Mouse (Mus musculus): ENCODE data around the gene Coro1b. TPM values are rescaled to one million over a fixed set of nuclear protein-coding genes. Genes with fewer than 3 reads are reported as not detected.

Gene Coro1b
- polyA plus RNA-seq, 1 experiment from 2014 or later, result 133 TPM

DNA sequence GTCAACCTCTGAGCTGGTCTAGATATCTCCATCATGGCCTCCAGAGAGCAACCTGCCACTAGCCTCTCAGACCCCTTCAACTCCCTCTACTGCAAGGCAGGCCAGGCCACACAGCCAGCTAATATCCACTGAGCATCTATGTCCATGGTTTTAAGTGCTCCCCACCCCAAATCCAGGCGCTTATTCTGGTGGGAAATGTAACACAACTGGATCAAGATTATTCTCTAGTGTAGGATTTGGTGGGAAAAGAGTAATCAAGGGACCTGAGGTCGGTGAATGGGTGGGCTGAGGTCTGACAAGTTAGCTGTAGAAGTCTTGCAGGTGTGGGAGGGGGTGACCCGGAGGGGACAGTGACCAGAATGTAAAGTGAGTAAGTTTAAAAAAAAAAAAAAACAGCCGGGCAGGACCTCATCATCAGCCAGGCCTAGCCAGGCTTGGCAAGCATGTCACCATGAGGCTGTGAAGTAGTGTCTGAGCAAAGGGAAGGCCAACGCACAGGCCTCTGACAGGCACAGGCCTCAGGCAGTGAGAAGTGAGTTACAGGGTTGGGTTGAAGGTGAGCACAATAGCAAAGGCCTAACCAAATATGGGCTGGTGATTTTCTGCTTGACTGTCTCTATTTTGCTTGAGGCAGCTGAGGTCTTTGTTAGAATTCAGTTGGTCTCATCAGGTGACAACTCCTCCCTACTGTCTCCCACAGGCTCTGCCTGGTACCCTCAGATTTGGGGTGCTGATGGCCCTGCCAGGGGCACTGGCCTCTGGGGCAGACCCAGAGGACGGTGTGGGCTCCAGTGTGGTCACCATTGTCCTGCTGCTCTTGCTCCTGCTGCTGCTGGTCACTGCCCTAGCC, 7.0 kb downstream of the Coro1b start:
- no peaks in the 10 kb centered on the region for H3K27me3 ChIP-seq (ENCODE audit: low read depth, poor library complexity, severe bottlenecking)
- H3K9me3 ChIP-seq (replicated peaks), result no peaks in the 10 kb centered on the region
- WGBS, result 80% methylated on average over 6 of the region's 6 CpGs
- DNase-seq (ENCODE audit: low spot score), result no peak
- H3K36me3 ChIP-seq, result peaks cover 85% of the 10 kb centered on the region
- H3K4me3 ChIP-seq, result no peak overlapping the region
- H3K27ac ChIP-seq (replicated peaks), result peak overlapping the region; percentile 3; the same call in 1 of the 2 replicates
- peaks cover 14% of the 10 kb centered on the region for H3K4me1 ChIP-seq

DNA sequence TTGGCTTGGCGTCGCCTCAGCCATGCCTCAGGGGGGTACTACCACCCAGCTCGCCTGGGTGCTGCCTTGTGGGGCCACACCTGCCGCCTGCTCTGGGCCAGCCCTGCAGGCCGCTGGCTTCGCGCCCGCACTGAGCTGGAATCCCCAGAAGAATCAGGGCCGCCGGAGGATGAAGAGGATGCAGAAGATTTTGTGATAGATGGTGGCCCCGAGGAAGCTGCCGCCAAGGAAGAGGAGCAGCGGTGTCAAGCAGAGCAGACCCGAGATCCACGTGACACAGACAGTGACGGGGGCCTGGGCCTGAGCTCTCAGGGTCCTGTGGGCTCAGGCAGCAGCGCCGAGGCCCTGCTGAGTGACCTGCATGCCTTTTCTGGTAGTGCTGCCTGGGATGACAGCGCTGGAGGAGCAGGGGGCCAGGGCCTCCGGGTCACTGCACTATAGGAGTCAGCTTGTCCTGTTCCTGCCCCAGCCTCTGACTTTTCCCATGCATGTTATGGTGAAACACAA, 7.7 kb downstream of the Coro1b start:
- Histone ChIP-seq H3K27me3 (ENCODE audit: low read depth, poor library complexity, severe bottlenecking) (no peaks in the 10 kb centered on the region), H3K27ac (replicated peaks) (peak overlapping the region; percentile 3; the same call in 1 of the 2 replicates), H3K4me1 (peaks cover 11% of the 10 kb centered on the region), H3K9me3 (replicated peaks) (no peaks in the 10 kb centered on the region), H3K36me3 (peaks cover 85% of the 10 kb centered on the region), H3K4me3 (no peak overlapping the region)
- WGBS, result 68% methylated on average over 20 of the region's 20 CpGs
- DNase-seq (ENCODE audit: low spot score), result no peak

DNA sequence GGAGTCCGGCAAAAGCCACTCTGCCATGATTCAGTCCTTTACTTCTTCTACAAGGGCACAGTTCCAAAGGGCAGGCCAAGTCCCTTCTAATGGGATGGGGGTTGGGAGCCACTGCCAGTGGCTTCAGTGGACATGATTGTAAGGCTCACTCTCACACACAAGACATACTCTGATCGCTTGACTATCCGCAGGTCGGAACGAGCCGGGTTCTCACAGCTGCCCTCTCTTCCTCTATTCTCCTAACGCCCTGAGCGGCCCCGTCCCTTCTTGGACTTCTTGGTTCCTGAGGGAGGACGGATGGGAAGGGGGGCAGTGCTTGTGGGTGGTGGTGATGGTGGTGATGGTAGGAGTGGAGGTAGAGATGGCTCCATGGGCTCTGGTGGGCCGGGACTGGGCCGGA, 8.4 kb downstream of the Coro1b start:
- Histone ChIP-seq H3K9me3 (replicated peaks) (no peaks in the 10 kb centered on the region), H3K27me3 (ENCODE audit: low read depth, poor library complexity, severe bottlenecking) (no peaks in the 10 kb centered on the region), H3K4me1 (peaks cover 11% of the 10 kb centered on the region), H3K36me3 (peaks cover 83% of the 10 kb centered on the region), H3K4me3 (no peak overlapping the region), H3K27ac (replicated peaks) (no peak overlapping the region)
- 92% methylated on average over 12 of the region's 12 CpGs for WGBS
- no peak for DNase-seq (ENCODE audit: low spot score)

DNA sequence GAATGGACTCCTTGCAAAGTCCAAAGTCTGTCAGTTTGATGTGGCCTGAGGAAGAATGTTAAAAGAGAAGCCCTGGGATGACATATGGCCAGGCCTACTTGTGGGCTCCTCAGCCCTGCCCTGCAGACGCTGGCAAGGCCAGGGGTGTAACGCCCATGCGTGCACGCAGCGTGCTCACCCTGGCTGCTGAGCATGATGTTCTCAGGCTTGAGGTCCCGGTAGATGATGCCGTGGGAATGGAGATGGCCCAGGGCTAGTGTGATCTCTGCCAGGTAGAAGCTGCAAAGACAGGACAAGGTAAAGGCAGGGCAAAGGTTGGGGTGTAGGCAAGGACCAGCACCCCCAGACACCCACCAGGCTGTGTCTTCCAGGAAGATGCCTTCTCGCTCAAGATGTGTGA, 10.6 kb downstream of the Coro1b start:
- H3K9me3 ChIP-seq (replicated peaks), result no peaks in the 10 kb centered on the region
- peaks cover 61% of the 10 kb centered on the region for H3K36me3 ChIP-seq
- H3K27me3 ChIP-seq (ENCODE audit: low read depth, poor library complexity, severe bottlenecking), result no peaks in the 10 kb centered on the region
- WGBS, result 96% methylated on average over 8 of the region's 8 CpGs
- no peak overlapping the region for H3K27ac ChIP-seq (replicated peaks)
- DNase-seq (ENCODE audit: low spot score), result no peak
- H3K4me3 ChIP-seq, result no peak overlapping the region
- peaks cover 28% of the 10 kb centered on the region for H3K4me1 ChIP-seq

DNA sequence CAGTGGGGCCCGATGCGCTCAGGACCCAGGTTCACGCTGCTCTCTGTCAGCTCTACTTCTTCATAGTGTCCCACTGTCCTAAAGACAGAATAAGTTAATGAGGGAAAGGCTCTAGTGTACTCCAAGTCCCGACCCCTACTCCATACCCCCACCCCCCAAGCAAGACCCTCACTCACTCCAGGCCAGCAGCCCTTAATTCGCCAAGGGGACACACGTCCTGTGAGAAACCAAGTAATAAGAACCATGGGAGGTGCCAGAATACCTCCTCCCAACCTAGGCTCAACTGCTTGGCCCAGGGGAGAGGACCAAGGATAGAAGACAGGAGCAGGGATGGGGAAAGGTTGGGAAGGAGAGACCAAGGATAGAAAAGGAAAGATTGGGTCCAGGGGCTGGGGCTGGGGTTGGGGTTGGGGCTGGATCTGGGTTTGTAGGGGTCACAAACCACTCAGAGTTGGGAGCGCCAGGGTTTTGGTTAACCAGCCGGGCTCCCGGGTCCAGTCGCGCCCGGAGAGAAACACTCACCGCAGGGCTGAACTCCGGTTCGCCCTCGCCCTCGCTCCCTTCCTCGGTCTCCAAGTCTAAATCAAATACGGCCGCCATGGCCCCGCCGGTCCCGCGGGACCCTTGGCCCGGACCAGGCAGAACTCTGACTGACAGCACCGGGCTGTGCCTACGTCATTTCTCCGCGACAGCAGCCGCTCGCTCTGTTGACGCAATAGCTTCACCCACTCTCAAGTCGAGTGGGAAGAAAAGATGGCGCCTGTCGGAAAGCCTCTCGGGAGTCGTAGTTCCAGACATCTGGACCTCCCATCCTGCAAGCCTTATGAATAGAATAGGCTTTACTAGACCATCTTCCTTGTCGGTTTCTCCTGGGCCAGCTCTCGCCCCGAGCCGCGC, 14.5 kb downstream of the Coro1b start, which contains the start of gene Rps6kb2:
TSS of gene Rps6kb2 (minus strand) at position 709 of the 897 bp plus-strand sequence.
- peaks cover 17% of the 10 kb centered on the region for H3K4me1 ChIP-seq
- DNase-seq (ENCODE audit: low spot score), result peak; percentile 95
- no peaks in the 10 kb centered on the region for H3K27me3 ChIP-seq (ENCODE audit: low read depth, poor library complexity, severe bottlenecking)
- H3K9me3 ChIP-seq (replicated peaks), result no peaks in the 10 kb centered on the region
- H3K4me3 ChIP-seq, result peak within 1 kb of the TSS; percentile 73
- H3K27ac ChIP-seq (replicated peaks), result peak within 1 kb of the TSS; percentile 87
- H3K36me3 ChIP-seq, result peaks cover 35% of the 10 kb centered on the region
- 7% methylated on average over 42 of the region's 42 CpGs for WGBS

DNA sequence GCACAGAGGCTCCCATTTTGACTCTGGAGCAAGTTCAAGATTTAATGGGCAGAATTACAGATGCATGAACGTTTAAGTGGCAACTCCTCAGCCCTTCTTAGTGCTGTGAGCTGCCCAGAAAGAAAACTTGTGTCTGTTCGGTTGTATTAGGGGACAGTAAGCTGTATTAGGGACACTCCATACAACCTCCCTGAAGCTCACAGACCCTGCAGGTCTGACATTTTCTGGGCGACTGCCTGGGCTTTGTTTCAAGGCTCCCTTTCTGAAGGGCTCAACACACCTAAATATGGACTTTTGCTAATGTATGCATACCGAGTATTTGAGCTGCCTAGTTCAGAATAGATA, 15.1 kb downstream of the Coro1b start:
- Histone ChIP-seq H3K36me3 (peaks cover 28% of the 10 kb centered on the region), H3K9me3 (replicated peaks) (no peaks in the 10 kb centered on the region), H3K27me3 (ENCODE audit: low read depth, poor library complexity, severe bottlenecking) (no peaks in the 10 kb centered on the region), H3K27ac (replicated peaks) (peak overlapping the region; percentile 87), H3K4me3 (peak overlapping the region; percentile 73), H3K4me1 (peaks cover 17% of the 10 kb centered on the region)
- 43% methylated on average over 4 of the region's 4 CpGs for WGBS
- DNase-seq (ENCODE audit: low spot score), result no peak

DNA sequence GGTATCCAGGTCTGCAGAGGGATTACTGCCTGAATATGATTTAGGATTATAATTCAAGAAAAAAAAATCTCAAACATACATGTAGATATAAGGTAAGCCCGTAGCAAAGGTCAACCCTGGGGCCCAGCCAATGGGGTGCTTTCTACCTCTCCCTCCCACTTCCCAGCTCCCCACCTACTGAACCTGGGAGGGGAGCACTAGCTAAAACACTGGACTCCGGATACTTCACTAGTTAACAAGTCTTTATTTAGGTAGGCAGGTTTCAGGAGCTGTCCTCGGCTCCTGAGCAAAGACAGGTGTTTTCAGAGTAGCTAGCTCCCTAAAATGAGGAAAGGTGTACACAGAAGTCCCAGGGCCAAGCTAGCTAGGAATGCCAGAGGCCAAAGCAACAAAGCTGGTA, 15.7 kb downstream of the Coro1b start:
- no peak for DNase-seq (ENCODE audit: low spot score)
- Histone ChIP-seq H3K36me3 (peaks cover 23% of the 10 kb centered on the region), H3K4me1 (peaks cover 17% of the 10 kb centered on the region), H3K27me3 (ENCODE audit: low read depth, poor library complexity, severe bottlenecking) (no peaks in the 10 kb centered on the region), H3K4me3 (peak overlapping the region; percentile 73; the same call in 1 of the 2 replicates), H3K27ac (replicated peaks) (no peak overlapping the region), H3K9me3 (replicated peaks) (no peaks in the 10 kb centered on the region)
- WGBS, result 78% methylated on average over 3 of the region's 3 CpGs

DNA sequence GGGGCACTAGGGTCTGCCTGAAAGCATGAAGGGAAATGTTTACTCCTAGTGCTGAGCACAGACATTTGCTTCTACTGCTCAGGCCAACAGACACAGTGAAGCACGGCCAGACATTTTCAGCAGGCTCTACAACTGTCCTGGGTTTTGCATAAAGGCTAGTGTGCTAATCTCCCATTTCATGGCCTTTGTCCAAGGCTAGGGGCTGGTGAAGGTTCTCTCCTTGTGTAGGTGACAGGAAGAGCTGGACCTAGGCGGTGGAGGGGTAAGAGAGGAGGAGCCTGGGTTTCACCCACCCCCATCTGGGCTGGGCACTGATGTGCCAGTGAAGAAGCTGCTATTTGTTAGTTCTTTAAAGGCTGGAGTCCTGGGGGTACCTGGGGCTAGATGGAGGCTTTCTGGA, 16.3 kb downstream of the Coro1b start:
- H3K9me3 ChIP-seq (replicated peaks), result no peaks in the 10 kb centered on the region
- H3K27ac ChIP-seq (replicated peaks), result no peak overlapping the region
- H3K4me3 ChIP-seq, result no peak overlapping the region
- WGBS, result 83% methylated on average over 2 of the region's 2 CpGs
- DNase-seq (ENCODE audit: low spot score), result no peak
- H3K4me1 ChIP-seq, result peaks cover 22% of the 10 kb centered on the region
- no peaks in the 10 kb centered on the region for H3K27me3 ChIP-seq (ENCODE audit: low read depth, poor library complexity, severe bottlenecking)
- peaks cover 16% of the 10 kb centered on the region for H3K36me3 ChIP-seq

DNA sequence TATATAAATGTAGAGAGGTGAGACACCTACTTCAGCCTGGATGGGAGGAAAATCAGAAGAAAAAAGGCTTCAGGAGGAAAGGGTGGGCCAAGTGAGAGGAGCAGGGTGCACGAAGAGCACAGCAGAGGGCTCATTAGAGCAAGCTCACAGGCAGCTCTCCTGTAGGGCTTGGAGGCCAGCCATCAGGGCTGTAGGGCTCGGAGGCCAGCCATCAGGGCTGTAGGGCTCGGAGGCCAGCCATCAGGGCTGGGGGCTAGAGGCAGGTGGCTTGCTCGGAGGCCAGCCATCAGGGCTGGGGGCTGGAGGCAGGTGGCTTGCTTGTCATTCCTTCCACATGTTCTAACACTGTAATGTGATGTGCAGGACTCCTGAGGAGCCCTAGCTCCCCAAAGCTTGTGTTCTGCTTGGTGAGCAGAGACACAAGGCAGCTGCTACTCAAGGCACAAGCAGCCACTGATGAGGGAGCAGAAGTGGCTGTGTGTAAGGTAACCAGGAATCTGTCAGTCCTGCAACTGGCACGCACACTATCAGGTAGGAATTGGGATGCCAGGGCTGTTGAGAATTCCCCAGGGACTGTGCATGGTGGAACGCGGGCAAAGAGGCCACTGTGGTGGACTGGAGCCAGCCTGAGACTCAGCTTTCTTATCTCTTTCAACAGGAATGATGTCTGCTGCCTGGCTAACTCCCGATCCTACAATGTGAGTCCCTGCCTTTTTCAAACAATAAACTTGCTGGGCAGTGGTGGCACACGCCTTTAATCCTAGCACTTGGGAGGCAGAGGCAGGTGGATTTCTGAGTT, 18.5 kb downstream of the Coro1b start:
- 84% methylated on average over 9 of the region's 9 CpGs for WGBS
- Histone ChIP-seq H3K27me3 (ENCODE audit: low read depth, poor library complexity, severe bottlenecking) (peaks cover 17% of the 10 kb centered on the region), H3K4me3 (no peak overlapping the region), H3K27ac (replicated peaks) (no peak overlapping the region), H3K4me1 (peaks cover 38% of the 10 kb centered on the region), H3K36me3 (no peaks in the 10 kb centered on the region), H3K9me3 (replicated peaks) (no peaks in the 10 kb centered on the region)
- DNase-seq (ENCODE audit: low spot score), result no peak

DNA sequence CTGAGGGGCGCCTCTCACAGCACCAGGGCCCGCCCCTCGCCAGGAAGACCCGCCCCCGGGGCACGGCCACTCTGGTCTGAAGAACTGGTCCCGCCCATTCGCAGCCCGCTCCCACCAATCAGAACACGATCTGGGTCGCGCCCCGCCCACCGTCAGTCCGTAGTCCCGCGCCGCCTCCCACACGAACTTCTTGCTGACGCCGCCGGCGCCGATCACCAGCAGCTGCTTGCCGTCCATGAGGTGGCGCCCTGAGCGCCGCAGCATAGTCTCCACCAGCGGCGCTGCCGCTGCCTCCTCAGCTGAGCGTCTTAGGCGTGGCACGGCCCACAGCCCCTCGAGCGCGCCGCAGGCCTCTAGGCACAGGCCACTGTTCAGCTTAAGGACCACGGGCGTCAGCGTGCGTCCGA, 21.0 kb downstream of the Coro1b start:
- peaks cover 23% of the 10 kb centered on the region for H3K4me1 ChIP-seq
- under 1% methylated on average over 43 of the region's 43 CpGs for WGBS
- peak overlapping the region; percentile 94 for H3K27ac ChIP-seq (replicated peaks)
- peak; percentile 100 for DNase-seq (ENCODE audit: low spot score)
- H3K27me3 ChIP-seq (ENCODE audit: low read depth, poor library complexity, severe bottlenecking), result peaks cover 18% of the 10 kb centered on the region
- no peaks in the 10 kb centered on the region for H3K9me3 ChIP-seq (replicated peaks)
- H3K4me3 ChIP-seq, result peak overlapping the region; percentile 60
- H3K36me3 ChIP-seq, result no peaks in the 10 kb centered on the region

DNA sequence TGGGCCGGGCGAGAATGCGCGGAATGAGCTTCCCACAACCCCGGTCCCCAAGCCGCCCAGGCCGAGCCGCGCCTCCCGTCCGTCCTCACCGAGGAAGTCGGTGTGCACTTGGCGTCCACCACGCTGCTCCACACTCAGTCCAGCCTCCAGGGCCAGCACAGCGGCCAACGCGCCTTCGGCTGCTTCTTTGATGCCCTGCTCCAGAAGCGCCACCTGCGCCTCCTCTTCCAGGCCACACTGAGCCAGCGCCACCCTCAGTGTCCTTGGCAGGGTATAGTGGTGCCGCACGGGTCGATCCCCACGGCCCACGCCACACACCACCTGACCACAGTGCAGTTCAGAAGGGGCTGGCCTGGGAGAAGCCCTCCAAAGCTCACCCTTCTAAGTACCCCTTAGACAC, 21.4 kb downstream of the Coro1b start:
- no peaks in the 10 kb centered on the region for H3K9me3 ChIP-seq (replicated peaks)
- WGBS, result 11% methylated on average over 27 of the region's 27 CpGs
- H3K4me1 ChIP-seq, result peaks cover 23% of the 10 kb centered on the region
- peak overlapping the region; percentile 94 for H3K27ac ChIP-seq (replicated peaks)
- no peaks in the 10 kb centered on the region for H3K36me3 ChIP-seq
- no peak for DNase-seq (ENCODE audit: low spot score)
- peak overlapping the region; percentile 60 for H3K4me3 ChIP-seq
- H3K27me3 ChIP-seq (ENCODE audit: low read depth, poor library complexity, severe bottlenecking), result peaks cover 18% of the 10 kb centered on the region
